Comparison of ENCODE assay signal across 15 mouse cellular contexts in genomic region chr19:56232269-56232668, GRCm38 (mm10). TPM values are rescaled to one million over a fixed set of nuclear protein-coding genes. Genes with fewer than 3 reads are reported as not detected.
DNase-seq lines count a peak whose midpoint lies in the region; ATAC-seq lines count a peak whose summit lies in the region.
"Had no signal": no experiment of that assay in that cellular context is flagged by ENCODE, and none has a peak within 500 bp of the region (broad histone marks: within the 10 kb centered on the region; RNA-seq: fewer than 3 reads in every experiment).

No protein-coding gene starts in this region.

- H3K4me3 ChIP-seq in hindbrain, embryonic 10.5 days: no peak overlapping the region
- no peak overlapping the region for H3K4me3 ChIP-seq in hindbrain, embryonic 11.5 days (ENCODE audit: low read depth, low read length)
- H3K4me3 ChIP-seq in forebrain, embryonic 12.5 days (replicated peaks): no peak overlapping the region
- no peak overlapping the region for H3K4me3 ChIP-seq in limb, embryonic 12.5 days (replicated peaks)

- H3K36me3 ChIP-seq in hindbrain, embryonic 10.5 days: no peaks in the 10 kb centered on the region
- no peaks in the 10 kb centered on the region for H3K36me3 ChIP-seq in hindbrain, embryonic 11.5 days (ENCODE audit: control insufficient read depth, insufficient read depth, low read length)
- H3K36me3 ChIP-seq in forebrain, embryonic 12.5 days (replicated peaks): no peaks in the 10 kb centered on the region
- no peaks in the 10 kb centered on the region for H3K36me3 ChIP-seq in limb, embryonic 12.5 days

- H3K4me2 ChIP-seq in hindbrain, embryonic 11.5 days (replicated peaks; ENCODE audit: low read depth, low read length): no peak overlapping the region
- 0 out of 2 replicates have a peak overlapping the region, but pooled peaks have one; percentile 24 for H3K4me2 ChIP-seq in forebrain, embryonic 12.5 days
- no peak overlapping the region for H3K4me2 ChIP-seq in limb, embryonic 12.5 days
- H3K4me2 ChIP-seq: liver, embryonic 11.5 days had no signal

- WGBS in hindbrain, embryonic 10.5 days: 54% methylated on average over 7 of the region's 7 CpGs
- 49% methylated on average over 7 of the region's 7 CpGs for WGBS in hindbrain, embryonic 11.5 days
- 49% methylated on average over 7 of the region's 7 CpGs for WGBS in forebrain, embryonic 12.5 days
- 43% methylated on average over 7 of the region's 7 CpGs for WGBS in limb, embryonic 12.5 days

- H3K4me1 ChIP-seq in hindbrain, embryonic 10.5 days (replicated peaks): peaks cover 15% of the 10 kb centered on the region
- no peaks in the 10 kb centered on the region for H3K4me1 ChIP-seq in hindbrain, embryonic 11.5 days (replicated peaks; ENCODE audit: control insufficient read depth, insufficient read depth, low read length)
- peaks cover 21% of the 10 kb centered on the region for H3K4me1 ChIP-seq in forebrain, embryonic 12.5 days
- peaks cover 27% of the 10 kb centered on the region for H3K4me1 ChIP-seq in limb, embryonic 12.5 days (replicated peaks)

- H3K27me3 ChIP-seq in hindbrain, embryonic 10.5 days (ENCODE audit: insufficient read depth, poor library complexity, severe bottlenecking): no peaks in the 10 kb centered on the region
- H3K27me3 ChIP-seq in hindbrain, embryonic 11.5 days (ENCODE audit: control insufficient read depth, insufficient read depth, low read length): no peaks in the 10 kb centered on the region
- peaks cover 16% of the 10 kb centered on the region; the same call in 1 of the 2 replicates for H3K27me3 ChIP-seq in forebrain, embryonic 12.5 days
- no peaks in the 10 kb centered on the region for H3K27me3 ChIP-seq in limb, embryonic 12.5 days

- H3K27ac ChIP-seq in hindbrain, embryonic 10.5 days: peak overlapping the region; percentile 72
- no peak overlapping the region; the same call in 1 of the 2 replicates for H3K27ac ChIP-seq in hindbrain, embryonic 11.5 days (ENCODE audit: low read depth, low read length)
- peak overlapping the region; percentile 65 for H3K27ac ChIP-seq in forebrain, embryonic 12.5 days
- H3K27ac ChIP-seq in limb, embryonic 12.5 days: peak overlapping the region; percentile 71; the same call in 1 of the 2 replicates

- peaks cover 6% of the 10 kb centered on the region for H3K9me3 ChIP-seq in hindbrain, embryonic 10.5 days
- H3K9me3 ChIP-seq in hindbrain, embryonic 11.5 days (ENCODE audit: control insufficient read depth, low read length): no peaks in the 10 kb centered on the region
- peaks cover 6% of the 10 kb centered on the region for H3K9me3 ChIP-seq in forebrain, embryonic 12.5 days
- H3K9me3 ChIP-seq in limb, embryonic 12.5 days: peaks cover 7% of the 10 kb centered on the region; the same call in 1 of the 2 replicates

- DNase-seq in hindbrain, embryonic 10.5 days (ENCODE audit: low spot score): peak; percentile 29
- DNase-seq in hindbrain, embryonic 11.5 days (ENCODE audit: low spot score): no peak
- DNase-seq in embryo, embryonic 11 days: peak; percentile 42
- DNase-seq in adrenal gland, postnatal 36 days: no peak
- no peak for DNase-seq in frontal cortex, postnatal 10 days (ENCODE audit: low spot score in 2 of 2)
- DNase-seq: cerebellum, postnatal 36 days; thymus, adult 2 months had no signal

- ATAC-seq in hindbrain, embryonic 11.5 days (ENCODE audit: low FRiP score): no peak
- peak; percentile 46 for ATAC-seq in forebrain, embryonic 12.5 days (ENCODE audit: low FRiP score)
- peak; percentile 64 for ATAC-seq in limb, embryonic 12.5 days (ENCODE audit: insufficient number of reproducible peaks, insufficient read depth, low FRiP score, low TSS enrichment, low read depth)
- no peak for ATAC-seq in megakaryocyte-erythroid progenitor cell, adult 5-6 weeks (replicated peaks; ENCODE audit: low FRiP score, low TSS enrichment, poor library complexity, severe bottlenecking)

- H3K9ac ChIP-seq in hindbrain, embryonic 11.5 days (ENCODE audit: low read depth, low read length): no peak overlapping the region
- no peak overlapping the region for H3K9ac ChIP-seq in forebrain, embryonic 12.5 days
- H3K9ac ChIP-seq in limb, embryonic 12.5 days (replicated peaks): no peak overlapping the region

RNA-seq across cellular contexts. Expression of gene Habp2, which starts 54.7 kb away (rescaled TPM):
- 0.09 TPM in 1 of 2 replicates, not detected in the other for polyA plus RNA-seq in hindbrain, embryonic 10.5 days (2016; fragmentation: Nextera tagmentation; extraction: Ambion mirVana)
- polyA plus RNA-seq in hindbrain, embryonic 11.5 days (2014; fragmentation: Nextera tagmentation; extraction: Ambion mirVana): not detected in 2 replicates
- not detected in 2 replicates for polyA plus RNA-seq in forebrain, embryonic 12.5 days (2016; fragmentation: Nextera tagmentation; extraction: Ambion mirVana)
- polyA plus RNA-seq in limb, embryonic 12.5 days (2016; fragmentation: Nextera tagmentation; extraction: Ambion mirVana): not detected in 2 replicates
- under 1 TPM in 1 of 2 experiments, not detected in 1; 0.33 TPM for total RNA-seq in adrenal gland, postnatal 36 days (2021)
- total RNA-seq in megakaryocyte-erythroid progenitor cell, adult 5-6 weeks (2014; fragmentation: Nextera tagmentation): not detected in 2 replicates
- not detected in 2 replicates for total RNA-seq in megakaryocyte-erythroid progenitor cell, adult 5-6 weeks (2017)
- total RNA-seq: heart, postnatal 10 days; layer of hippocampus, adult 8-10 months; monocyte, adult 5-6 weeks had no signal
- polyA plus RNA-seq: brain, embryonic 14.5 days had no signal

Comparison
In these comparisons a context has a peak if more than half of its experiments do, and no peak if none do; other contexts are left out.
1. DNase-seq: peak in hindbrain, embryonic 10.5 days (single experiment) and embryo, embryonic 11 days (single experiment); none in hindbrain, embryonic 11.5 days (single experiment), adrenal gland, postnatal 36 days (0 of 2) and frontal cortex, postnatal 10 days (0 of 2).
2. ATAC-seq: peak in forebrain, embryonic 12.5 days (single experiment) and limb, embryonic 12.5 days (single experiment); none in hindbrain, embryonic 11.5 days (single experiment) and megakaryocyte-erythroid progenitor cell, adult 5-6 weeks (single experiment).